Mouse (Mus musculus) myocyte (in vitro differentiated cells): ENCODE results near the gene Ccni.

Experiments
- E2F4 ChIP-seq: IDR thresholded peaks from one replicate; pipeline ENCODE4 v1.6.1; 2011; ENCODE audit warnings: mild to moderate bottlenecking, control low read depth, moderate library complexity; ENCODE audit not compliant: insufficient read depth
- POLR2A ChIP-seq: IDR thresholded peaks from one replicate; pipeline ENCODE4 v1.6.1; 2011; ENCODE audit warnings: low read depth, mild to moderate bottlenecking, control low read depth, moderate library complexity; ENCODE audit not compliant: insufficient read length
- POLR2AphosphoS2 ChIP-seq: IDR thresholded peaks from one replicate; pipeline ENCODE4 v1.6.1; 2011; ENCODE audit warnings: low read depth, control low read depth; ENCODE audit not compliant: insufficient read length
- REST ChIP-seq: IDR thresholded peaks from one replicate; pipeline ENCODE4 v1.6.1; 2011; ENCODE audit warnings: mild to moderate bottlenecking, control low read depth, moderate library complexity; ENCODE audit not compliant: insufficient read depth, insufficient read length
- TCF12 ChIP-seq: IDR thresholded peaks from one replicate; pipeline ENCODE4 v1.6.1; 2011; ENCODE audit warnings: mild to moderate bottlenecking, control low read depth; ENCODE audit not compliant: poor library complexity, insufficient read depth, severe bottlenecking
- USF1 ChIP-seq: IDR thresholded peaks from one replicate; pipeline ENCODE4 v1.6.1; 2011; ENCODE audit warnings: low read depth, mild to moderate bottlenecking, control low read depth, moderate library complexity

DNA sequence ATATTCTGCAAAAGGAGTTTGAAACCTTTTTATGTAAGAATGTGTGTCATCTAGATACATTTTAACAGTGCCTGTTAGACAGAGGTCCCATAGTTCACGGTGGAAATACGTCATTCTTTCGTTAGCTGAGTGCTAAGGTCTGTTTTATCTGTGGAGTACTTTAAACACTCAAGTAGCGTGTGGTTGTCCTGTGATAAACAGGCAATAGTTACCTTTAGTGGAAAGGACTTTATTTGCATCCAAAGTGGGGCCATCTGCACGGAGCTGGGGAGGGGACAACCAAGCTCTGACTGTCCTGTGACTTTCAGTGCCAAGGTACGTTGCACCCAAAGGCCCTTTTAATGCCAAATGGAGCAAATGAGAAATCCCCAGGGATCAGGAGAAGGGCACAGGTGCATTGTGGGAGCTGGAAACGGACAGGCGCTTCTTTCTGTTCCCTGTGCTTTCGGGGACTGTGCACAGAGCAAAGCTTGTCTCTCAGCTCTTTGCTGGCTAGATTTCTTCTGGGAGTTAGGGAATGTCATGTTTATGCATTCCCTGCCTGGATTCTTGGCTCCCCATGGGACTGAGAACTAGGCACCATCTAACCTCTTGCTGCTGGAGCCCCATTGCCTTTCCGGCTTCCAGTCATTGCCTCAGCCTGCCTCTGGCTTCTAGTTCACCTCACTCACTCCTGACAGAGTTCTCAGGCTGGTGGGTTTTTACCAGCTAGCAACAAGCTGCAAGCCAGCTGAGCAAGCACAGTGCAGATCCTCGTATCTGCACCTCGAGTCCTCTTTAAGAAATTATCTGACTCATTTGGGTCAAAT, 56.1 kb downstream of the Ccni start:
- TF ChIP-seq POLR2A: no peak
- TF ChIP-seq USF1: no peak
- no peak for TF ChIP-seq TCF12
- no peak for TF ChIP-seq E2F4
- TF ChIP-seq REST: no peak
- no peak for TF ChIP-seq POLR2AphosphoS2
